Mouse (Mus musculus): ENCODE data around the gene Tmem185b.

Tmem185b gene

DNA sequence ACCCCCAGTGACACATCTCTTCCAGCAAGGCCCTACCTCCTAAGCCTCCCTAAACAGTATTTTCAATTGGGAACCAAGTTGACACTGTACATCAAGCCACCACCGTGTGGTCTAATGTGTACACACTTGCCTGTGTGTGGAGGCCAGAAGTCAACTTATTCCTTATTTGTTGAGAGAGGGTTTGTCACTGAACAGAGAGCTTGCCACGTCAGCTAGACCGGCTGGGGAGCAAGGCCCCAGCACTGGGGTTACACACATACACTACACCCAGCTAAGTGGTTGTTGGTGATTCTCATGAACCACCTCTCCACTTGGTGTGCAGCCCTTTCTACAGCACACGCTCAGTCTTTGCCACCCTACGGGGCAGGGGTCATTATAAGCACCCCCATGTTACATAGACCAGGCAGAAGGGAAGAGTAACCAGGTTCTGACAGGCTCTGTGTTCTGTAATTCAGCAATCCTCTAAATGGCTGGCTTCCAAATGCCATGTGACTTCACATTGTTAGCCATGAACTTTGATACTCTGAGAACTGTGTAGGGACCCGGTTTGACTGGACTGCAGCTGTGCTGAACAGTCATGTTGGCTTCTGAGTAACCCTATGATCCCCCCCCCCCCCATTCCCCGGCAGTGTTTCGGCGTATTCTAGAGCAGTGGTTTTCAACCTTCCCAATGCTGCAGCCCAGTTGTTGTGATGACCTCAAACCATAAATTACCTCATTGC, 15.0 kb downstream of the Tmem185b start:
- peak; percentile 87 for DNase-seq

DNA sequence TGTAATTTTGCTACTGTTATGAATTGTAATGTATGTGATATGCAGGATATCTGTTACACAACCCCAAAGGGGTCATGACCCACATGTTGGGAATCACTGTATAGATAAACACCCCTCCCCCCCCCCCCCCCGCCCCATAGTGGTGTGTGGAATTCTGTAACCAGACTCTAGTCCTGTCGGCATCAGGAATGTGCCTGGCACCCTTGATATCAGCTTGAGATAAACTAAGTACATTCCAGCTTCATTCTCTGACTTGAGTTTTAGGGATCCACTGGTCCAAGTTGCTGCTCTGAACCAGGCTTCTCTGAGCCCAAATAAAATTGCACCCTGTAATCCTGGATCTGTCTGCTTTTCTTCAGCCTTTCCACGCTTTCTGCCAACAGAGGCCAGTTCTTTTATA, 15.6 kb downstream of the Tmem185b start:
- DNase-seq: no peak

- DNase-seq: no peak
These were observed 17.4 kb downstream of the Tmem185b start for GRCm38 (mm10) chr1:119543316-119543715.

DNA sequence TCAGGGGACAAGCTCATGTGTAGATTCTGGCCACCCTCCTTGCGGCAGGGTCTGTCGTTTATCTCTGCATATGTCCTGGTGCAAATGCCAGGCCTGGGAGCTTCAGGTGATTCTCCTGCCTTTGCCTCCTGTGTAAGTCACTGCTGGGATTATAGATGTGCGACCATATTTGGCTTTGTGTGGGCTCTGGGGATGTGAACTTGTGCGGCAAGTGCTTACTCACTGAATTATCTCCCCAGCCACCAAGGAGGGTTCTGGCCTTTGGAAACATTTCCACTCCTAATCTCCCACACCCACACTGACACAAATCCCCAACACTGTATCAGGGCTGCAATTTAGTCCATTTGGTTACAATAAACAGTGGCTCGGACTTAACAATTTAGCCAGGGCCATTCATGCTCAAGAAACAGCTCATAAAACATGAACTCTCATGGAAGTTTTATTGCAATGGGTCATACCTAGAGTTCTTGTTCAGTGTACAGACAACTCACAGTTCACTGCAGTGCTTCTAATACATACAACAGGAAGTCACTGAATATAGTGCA, 18.7 kb downstream of the Tmem185b start:
- no peak for DNase-seq

DNA sequence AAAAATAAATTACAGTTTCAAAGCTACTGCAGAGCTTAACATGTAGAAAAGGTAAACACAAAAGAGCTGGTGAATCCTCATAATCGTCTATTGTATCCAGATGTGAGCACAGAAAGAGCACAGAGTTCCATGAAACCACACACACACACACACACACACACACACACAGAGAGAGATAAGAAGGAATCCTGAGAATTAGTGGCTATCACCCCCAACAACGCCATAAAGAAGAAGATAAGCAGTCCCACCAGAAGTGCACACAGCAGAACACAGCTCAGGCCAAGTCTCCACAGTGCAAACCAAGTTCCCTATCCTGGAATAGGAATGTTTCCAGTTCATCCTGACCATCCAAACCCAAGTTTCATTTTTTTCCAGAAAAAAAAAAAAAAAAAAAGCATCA, 19.2 kb downstream of the Tmem185b start:
- no peak for DNase-seq

GRCm38 (mm10) chr1:119545671-119546070, 19.7 kb downstream of the Tmem185b start:
- DNase-seq: no peak

DNA sequence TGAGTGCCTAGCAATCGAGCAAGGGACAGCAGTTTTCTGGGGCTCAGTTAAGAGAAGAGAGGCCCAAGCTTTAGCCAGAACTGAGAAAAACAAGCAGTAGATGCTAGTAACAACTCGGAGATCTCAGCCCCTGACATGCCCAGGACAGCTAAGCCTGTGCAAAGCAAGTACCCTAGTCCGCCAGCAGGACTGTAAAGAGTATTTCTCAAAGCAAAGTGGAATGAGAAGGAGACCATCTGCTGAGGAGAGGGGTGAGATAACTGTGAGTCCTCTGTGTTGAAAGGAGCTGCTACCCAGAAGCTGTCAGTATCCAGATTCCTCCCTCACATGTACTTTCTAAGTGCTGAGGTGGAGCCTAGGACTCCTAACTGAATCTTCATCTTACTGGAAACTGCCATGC, 20.5 kb downstream of the Tmem185b start:
- no peak for DNase-seq

DNA sequence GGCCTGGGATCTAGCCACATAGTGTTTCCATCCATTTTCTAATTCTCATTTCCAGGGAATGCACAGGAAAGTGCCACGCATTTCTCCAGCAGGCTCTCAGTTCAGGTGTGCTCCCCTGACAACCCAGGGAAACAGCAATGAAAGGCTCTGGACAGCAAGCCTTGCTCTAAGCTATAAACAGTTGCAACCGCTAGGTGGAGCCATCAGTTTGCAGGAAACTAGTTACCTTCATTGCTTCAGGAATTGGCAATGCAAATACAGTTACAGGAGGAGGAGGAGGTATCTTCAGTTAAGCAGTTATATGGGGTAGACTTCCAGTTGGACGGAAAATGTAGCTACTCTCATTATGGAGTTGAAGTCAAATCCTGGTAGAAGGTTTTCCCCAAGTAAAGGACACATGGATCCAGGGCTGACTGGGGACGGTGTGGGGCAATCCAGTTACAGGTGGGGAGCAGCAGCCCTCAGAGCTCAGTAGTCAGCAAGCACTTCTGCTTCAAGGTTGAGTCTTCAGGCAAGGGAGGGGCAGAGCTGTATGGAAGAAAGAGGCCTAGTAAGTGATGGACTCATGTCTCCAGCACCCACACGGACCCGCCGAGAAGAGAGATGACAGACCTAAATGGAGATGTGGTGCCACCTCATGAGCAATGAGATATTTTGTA, 22.8 kb downstream of the Tmem185b start:
- DNase-seq: peak; percentile 86

DNA sequence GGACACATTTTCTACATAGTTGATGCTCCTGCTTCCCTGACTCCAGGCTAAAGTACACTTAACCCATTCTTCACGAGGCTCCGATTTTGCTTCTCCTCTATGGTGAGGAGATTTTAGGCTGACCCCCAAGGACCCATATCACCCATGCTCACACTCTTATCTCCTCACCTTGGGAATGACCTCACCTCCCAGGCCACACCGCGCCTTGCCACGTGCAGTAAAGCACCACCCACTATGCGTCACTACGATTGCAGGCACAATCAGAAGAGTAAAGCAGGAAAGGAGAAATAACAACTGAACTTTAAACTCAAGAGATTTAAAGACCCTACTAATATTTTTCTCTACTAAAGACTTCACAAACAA, 23.3 kb downstream of the Tmem185b start:
- no peak for DNase-seq

DNA sequence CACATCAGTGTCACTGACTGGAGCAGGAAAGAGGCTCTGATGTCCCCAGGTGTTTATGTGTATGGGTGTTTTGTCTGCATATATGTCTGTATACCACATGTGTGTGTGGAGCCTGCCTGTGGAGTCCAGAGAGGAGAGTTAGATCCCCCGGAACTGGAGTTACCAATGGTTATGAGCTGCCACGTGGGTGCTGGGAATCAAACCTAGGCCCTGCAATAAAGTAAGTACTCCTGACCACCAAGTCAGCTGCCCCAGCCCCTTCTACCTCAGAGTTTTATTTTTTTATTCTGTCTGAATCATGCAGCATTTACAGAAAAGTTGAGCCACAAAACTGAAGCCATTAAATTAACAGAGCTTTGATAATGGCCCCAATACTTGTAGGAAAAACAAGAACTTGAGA, 24.1 kb downstream of the Tmem185b start:
- DNase-seq: no peak

GRCm38 (mm10) chr1:119551651-119552050, 25.7 kb downstream of the Tmem185b start:
- DNase-seq: no peak

DNA sequence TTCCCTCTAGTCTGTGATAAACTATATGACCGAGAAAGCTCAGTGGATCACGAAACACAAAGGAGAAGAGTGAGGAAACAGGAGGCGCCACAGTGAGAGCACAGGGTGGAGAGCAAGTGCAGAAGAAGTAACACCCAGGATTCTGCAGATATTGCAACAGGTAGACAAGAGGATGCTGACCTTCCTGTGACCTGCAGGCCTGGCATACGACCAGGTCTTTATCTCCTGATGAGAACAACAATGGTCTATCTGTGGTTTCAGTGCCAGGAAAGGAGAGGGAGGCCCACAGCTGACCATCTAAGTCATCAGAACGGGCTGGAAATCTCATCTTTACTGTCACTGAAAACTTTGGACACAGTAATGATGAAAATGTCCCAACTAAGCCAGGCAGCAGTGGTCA, 29.7 kb downstream of the Tmem185b start:
- no peak for DNase-seq

DNA sequence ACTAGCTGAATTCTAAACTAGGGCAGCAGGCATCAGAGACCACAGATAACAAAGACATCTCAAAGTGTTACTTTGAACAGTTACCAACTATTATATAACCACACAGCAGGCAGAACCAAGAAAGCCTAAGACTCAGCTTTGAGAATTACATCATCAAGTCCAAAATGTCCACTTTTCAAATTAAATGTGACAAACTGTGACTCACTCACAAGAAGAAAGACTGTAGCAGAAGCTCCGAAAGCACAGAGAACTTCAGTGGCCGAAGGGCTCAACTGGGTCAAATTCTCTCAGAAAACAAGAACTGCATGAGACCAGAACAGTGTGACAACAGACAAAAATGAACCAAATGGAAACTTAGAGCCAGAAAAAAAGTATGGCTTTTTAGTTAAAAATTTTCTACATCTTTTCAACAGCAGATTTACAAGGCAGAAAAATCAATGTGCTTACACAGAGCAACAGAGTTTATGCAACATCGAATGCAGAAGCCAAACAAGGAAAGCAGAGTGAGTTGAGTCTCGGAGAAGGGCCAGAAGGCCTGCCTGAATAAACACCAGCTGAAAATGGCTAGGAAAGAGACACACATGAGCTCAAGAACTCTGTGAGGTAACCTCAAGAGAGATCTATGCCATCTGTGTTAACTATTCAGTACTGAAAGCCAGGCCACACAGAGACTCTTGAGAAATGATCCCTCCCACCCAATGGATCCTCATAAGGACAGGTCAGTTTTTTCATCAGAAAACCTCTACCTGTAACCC, 31.9 kb downstream of the Tmem185b start:
- no peak for DNase-seq

- no peak for DNase-seq
These were observed 39.6 kb downstream of the Tmem185b start for GRCm38 (mm10) chr1:119565531-119565930.

DNA sequence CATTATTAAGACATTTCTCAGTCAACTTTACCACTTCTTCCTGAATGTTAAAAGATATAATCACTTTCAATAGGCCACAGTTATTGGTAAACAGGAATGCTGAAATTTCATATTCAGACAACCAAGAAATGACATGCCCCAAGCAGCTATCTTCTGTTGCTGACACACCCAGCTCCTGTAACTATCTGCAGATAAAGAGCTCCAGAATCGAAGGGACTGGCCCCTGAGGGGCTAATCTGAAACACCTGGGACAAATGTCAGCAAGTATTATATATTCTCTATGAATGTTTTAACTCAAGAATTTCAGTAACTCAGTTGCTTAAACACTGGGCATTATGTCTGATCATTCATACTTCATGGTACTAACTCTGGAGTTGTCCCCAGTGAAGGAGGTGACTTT, 44.2 kb downstream of the Tmem185b start:
- no peak for DNase-seq
